Mouse (Mus musculus) lung, adult 2 months (tissue): ENCODE results near the gene Trf.

ENCODE experiments used
- CTCF ChIP-seq: fragments of 200-500 bp; IDR thresholded peaks from 2 replicates; pipeline ENCODE4 v1.5.1; 2011; ENCODE audit warnings: mild to moderate bottlenecking, low read length, control low read depth; ENCODE audit not compliant: insufficient read depth
- POLR2A ChIP-seq: fragments of 200-500 bp; IDR thresholded peaks from 2 replicates; pipeline ENCODE4 v1.6.1; 2011; ENCODE audit warnings: low read depth, mild to moderate bottlenecking, control low read depth, low read length, borderline replicate concordance; ENCODE audit errors: extremely low read depth

DNA sequence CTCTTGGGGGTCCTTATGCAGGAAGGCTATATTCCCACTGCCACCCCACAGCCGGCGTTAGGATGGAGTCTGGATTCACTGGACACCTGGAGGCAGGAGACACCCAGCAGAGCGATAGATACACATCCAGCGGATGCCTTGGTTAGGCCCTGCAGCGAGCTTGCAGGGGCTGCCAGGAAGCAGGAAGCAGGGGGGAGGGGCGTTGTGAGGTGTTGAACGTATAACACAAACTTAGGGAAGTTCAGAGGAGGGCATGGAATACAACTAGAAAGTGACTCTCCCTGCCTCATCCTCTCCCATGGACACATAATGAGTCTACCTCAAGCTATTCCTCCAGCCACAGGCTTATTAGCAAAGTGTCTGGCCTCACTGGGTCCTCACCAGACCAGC lies 2.8 kb upstream of the Trf start:
- no peak for TF ChIP-seq CTCF
- no peak for TF ChIP-seq POLR2A
